Mouse (Mus musculus) heart, adult 11 months (tissue): Measurements from ENCODE around the gene Arhgef6.
A peak's percentile ranks its signal among the peaks of the same experiment; 100 is the strongest.

Experiments
- DNase-seq: peaks from one replicate; pipeline ENCODE4 v3.0.0; 2022

Arhgef6 gene

DNA sequence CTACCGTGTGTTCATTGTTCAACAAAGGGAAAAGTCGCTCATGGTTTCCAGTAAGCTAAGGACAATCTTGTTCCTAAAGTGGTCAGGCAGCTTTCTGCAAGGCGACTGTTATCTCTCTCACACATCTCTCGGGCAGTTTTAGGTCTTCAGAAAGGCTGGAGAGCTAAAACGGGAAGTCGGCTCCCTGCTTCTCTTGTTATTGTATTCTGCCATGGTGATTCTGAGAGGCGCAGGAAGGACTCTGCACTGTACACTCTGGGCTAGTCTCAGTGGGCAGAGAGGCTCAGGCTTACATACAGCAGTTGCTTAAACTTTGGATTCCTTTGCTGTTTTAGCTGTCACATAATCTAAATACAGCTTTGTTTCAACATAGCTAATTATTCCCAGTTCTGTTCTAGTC, 39.6 kb downstream of the Arhgef6 start:
- DNase-seq = peak; percentile 89

DNA sequence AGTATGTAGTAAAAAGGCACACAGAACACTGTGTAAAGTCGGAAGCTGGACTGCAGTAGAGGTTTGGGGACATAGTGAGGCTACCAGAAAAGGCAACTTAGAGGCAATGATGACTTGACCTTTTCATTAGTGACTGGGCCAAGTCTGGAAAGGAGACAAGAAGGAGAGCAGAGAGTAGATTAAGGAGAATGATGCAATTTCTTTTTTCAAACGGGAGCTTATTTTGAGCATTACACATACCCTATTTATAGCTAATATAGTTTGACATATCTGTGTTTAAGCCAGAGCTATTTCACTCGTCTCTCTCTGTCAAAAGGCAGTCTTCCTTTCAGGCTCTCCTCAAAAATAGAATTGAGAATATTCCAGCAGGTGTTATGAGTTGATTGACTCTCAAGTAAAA, 50.1 kb downstream of the Arhgef6 start:
- no peak for DNase-seq

DNA sequence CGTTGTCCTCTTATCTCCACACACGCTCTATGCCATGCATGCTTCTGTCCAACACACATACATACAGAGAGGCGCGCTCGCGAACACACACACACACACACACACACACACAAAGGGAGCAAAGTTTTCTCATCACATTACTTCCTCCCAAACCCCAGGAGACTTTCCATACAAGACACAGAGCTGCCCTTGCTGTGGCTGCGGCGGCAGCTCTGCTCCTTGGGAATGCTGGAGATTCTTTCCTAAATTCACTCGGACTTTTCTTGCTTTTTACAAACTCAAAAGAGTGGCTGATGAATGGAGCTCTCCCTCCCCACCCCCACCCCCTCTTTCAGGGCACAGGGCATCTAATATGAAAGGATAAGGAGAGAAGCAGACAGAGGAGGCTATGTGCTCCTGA, 52.2 kb downstream of the Arhgef6 start:
- peak; percentile 93 for DNase-seq

GRCm38 (mm10) chrX:57282184-57282583, 56.3 kb downstream of the Arhgef6 start:
- no peak for DNase-seq

DNA sequence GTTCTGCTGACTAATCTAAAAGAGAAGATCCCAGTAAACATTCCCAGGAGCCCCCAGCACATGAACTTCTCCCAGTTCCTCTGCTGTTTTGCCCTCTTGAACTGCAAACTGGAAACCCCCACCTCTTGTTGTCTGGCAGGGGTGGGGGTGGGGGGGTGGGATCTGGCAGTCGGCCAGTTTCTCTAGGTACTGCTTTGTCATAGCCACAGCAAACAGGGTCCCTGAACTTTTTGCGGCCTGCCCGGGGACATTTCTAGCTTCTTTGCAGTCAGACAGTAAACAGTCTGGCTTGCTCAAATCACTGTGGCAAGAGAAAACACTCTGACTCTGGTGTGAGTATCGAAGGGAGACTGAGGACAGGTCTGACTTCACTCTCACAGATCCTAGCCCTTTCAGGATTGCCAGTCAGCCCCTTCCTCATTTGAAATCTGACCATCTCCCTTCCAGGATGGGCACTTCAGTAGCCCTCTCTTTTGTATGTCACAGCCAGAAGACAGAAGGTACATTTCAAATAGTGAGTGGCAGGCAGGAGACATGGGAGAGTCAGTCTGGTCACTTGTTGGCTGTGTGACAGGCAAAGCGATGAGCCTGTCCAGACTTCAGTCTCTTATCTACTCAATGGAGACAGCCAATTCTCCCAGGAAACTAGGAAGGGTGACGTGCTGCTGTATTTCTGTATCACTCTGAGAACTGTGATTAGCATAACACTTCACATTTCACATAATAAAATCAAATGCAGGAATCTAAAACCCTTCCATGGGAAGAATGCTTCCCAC, 60.8 kb downstream of the Arhgef6 start:
- peak; percentile 96 for DNase-seq

DNA sequence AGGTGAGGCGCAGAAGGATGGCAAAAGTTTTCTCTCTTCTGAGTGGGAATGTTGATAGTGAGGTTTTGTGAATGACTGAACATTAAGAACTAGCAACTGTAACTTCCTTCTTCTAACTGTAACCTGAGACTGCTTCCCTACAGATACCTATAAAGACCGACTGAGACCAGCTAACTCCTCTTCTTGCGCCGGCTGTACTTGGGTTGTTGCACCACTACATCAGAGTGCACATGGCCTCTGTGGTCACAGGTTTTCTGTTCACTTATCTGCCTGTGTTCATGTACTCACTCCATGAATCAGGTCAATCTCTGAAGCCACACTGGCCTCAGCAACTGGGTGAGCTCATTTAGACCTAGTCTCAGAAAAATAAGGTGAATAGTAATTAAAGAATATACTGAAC, 75.0 kb downstream of the Arhgef6 start:
- no peak for DNase-seq

GRCm38 (mm10) chrX:57260744-57261143, 77.8 kb downstream of the Arhgef6 start:
- DNase-seq = no peak

- DNase-seq = no peak
Measured at GRCm38 (mm10) chrX:57253329-57254055, 85.0 kb downstream of the Arhgef6 start.

GRCm38 (mm10) chrX:57238572-57238971, 100.0 kb downstream of the Arhgef6 start:
- DNase-seq = no peak

GRCm38 (mm10) chrX:57235982-57236381, 102.5 kb downstream of the Arhgef6 start:
- DNase-seq = no peak

- DNase-seq = no peak
Measured at GRCm38 (mm10) chrX:57233596-57233995, 104.9 kb downstream of the Arhgef6 start.

DNA sequence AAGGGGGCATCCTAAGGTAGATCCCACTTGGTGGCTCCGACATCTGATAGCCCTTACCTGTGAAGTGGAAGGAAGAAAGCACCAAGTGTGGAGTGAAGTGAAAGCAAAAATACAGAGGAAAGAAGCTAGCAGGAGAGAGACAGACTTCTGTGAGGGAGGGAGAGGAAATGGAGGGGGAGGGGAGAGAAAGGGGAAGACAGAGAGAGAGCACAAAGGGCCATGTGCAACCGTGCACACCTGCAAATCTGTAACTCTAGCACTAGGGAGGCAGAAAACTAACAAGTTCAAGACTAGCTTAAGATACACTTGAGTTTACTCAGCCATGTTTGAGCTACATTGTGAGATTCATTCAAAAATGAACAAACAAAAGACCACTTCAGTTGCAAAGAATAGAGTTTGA, 110.4 kb downstream of the Arhgef6 start:
- DNase-seq = no peak

- peak; percentile 89 for DNase-seq
Measured at GRCm38 (mm10) chrX:57223301-57223700, 115.2 kb downstream of the Arhgef6 start.

- no peak for DNase-seq
Measured at GRCm38 (mm10) chrX:57221881-57222280, 116.6 kb downstream of the Arhgef6 start.

GRCm38 (mm10) chrX:57219563-57219962, 119.0 kb downstream of the Arhgef6 start:
- DNase-seq = no peak

- no peak for DNase-seq
Measured at GRCm38 (mm10) chrX:57216271-57216670, 122.3 kb downstream of the Arhgef6 start.

DNA sequence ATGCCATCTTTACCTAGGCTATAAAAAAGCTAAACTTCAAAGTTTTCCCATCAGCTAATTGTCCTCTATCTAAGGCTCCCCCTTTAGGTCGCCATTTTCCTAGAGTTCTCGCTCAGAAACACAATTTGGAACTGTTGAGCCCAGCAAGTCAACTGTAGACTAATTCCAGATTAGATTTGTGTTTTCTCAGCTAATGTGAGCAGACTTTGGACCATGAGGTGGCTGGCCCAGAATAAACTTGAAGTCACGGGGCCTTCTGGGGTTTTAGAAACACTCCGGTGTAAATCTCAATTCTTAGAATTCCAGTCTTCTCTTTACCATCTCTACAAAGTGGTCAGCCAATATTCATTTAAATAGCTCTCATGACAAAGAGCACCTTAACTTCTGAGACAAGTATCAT, 123.0 kb downstream of the Arhgef6 start:
- DNase-seq = no peak

- DNase-seq = no peak
Measured at GRCm38 (mm10) chrX:57212862-57213261, 125.7 kb downstream of the Arhgef6 start.

- DNase-seq = no peak
Measured at GRCm38 (mm10) chrX:57211876-57212275, 126.7 kb downstream of the Arhgef6 start, which contains the start of gene Cd40lg. Gene Cd40lg (plus strand): TSS chrX:57212143.

DNA sequence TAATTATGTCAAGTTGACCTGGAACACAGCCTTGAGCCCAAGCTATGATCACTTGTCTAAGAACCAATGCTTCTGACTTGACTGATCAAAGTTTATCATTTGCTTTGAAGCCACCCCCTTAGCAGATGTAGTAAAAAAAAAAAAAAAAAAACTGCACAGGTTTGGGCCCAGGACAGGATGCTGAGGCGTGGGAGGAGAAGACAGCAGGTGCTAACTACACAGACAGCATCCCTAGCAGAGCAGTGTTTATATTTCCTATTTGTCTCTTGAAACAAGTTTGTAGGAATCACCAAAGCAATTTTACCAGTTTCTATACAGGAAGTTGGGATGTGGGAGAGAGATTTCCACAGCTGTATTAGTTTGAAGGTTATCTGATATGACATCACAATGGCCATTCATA, 127.9 kb downstream of the Arhgef6 start:
- DNase-seq = no peak

DNA sequence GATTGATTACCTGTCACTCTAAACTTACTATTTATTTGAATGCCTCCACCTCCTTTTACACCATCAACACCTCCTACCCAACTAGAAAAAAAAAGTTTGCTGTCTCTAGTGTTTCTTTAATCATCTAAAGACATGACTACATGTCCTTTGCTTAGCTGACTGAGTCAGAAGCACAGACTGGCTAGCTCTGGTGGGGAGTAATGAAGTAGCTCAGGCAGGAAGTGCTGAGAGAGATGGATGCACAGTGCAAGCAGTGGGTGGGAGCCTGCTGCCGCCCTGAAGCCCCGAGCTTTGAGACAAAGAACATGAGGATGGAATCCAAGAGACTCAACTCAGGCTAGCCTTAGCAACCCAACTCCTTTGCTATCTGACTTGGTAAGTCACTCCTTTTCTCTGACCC, 138.1 kb downstream of the Arhgef6 start:
- DNase-seq = no peak

- no peak for DNase-seq
Measured at GRCm38 (mm10) chrX:57198036-57198435, 140.5 kb downstream of the Arhgef6 start.

DNA sequence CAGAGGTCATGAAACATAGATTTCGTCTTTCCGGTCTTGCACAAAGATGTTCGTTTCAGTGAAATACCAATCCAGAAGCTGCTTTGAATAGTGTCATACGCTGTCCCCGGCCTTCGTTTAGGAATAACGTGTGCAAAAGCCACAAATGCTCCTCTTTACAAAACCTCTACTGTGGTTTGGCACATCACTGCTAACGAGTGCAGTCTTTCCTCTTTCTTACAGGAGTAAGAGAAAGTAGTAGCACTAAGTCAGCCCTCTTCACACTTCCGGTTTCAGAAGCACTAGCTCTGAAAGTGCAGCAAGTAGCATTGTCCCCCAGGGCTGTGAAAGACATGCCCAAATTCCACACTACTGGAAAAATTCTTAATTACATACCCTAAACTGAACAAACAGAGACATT, 142.2 kb downstream of the Arhgef6 start:
- DNase-seq = no peak

GRCm38 (mm10) chrX:57189335-57189734, 149.2 kb downstream of the Arhgef6 start:
- DNase-seq = no peak
